Mouse (Mus musculus) layer of hippocampus, postnatal 36 days (tissue): ENCODE results near the gene Tmem50b. TPM values are rescaled to one million over a fixed set of nuclear protein-coding genes. Genes with fewer than 3 reads are reported as not detected.
"Not testable (repeated sequence)": the region's sequence is repeated elsewhere in the genome, so short reads cannot be mapped to it uniquely, and the experiment has no call there.

Experiments used
- DNase-seq, 2 experiments: peaks; one replicate each; pipeline ENCODE4 v3.0.0; 2022
- microRNA-seq, 2 experiments: library from miRNA; unstranded; fragments of <30 nt; microRNA quantifications; one replicate each; pipeline ENCODE4 v1.2.0; 2021
- total RNA-seq, 2 experiments: library from RNA; stranded (reverse); gene quantifications; 2 replicates each; pipeline ENCODE4 v1.2.3; 2021

The Tmem50b gene
- total RNA-seq, 2 experiments from 2014 or later: 115 to 124 TPM

DNA sequence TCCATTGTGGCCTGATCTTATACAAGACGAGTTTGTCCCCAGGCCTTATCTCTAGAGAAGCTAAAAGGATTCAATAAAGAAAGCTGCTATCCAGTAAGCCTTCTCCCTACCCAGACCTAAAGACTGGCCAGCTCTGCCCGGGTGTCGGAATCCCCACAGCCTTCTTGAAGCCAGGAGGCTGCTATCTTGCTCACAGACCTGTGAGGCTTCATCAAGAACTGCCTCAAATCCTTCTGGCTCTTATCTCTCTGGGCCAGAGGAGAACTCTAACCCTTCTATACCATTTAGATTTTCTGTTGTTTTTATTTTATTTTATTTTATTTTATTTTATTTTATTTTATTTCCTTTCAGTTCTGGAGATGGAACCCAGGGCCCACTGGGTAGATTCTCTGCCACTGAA is 60.5 kb downstream of the Tmem50b start:
- DNase-seq: no peak

DNA sequence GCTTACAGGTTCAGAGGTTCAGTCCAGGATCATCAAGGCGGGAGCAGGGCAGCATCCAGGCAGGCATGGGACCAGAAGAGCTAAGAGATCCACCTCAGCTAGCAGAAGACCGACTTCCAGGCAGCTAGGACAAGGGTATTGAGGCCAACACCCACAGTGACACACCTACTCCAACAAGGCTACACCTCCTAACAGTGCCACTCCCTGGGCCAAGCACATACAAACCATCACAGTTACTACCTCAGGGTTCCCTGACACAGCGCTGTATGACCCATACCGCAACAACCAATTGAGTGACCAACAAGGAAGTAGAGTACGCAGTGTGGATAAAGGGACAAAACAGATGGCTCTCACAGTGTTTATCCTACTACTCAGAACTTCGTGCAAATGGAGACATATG is 61.2 kb downstream of the Tmem50b start:
- no peak for DNase-seq

DNA sequence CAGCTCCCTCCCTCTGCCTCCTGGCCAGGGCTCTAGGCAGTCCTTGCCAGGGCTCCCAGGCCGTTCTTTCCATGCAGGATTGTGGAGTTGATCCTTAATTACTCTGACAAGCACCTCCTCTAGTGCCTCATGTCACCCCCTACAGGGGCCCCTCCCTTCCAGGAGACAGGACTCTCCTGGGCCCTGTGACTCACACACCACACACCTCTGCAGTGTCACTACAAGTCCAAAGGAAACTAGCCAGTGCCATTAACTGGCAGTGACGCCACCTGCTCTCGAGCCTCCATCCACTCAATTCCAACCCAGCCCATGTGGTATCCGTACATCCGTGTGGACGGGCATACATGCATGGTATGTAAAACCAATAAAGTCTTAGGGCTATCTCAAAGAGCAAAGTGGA is 62.7 kb downstream of the Tmem50b start:
- DNase-seq: no peak

DNA sequence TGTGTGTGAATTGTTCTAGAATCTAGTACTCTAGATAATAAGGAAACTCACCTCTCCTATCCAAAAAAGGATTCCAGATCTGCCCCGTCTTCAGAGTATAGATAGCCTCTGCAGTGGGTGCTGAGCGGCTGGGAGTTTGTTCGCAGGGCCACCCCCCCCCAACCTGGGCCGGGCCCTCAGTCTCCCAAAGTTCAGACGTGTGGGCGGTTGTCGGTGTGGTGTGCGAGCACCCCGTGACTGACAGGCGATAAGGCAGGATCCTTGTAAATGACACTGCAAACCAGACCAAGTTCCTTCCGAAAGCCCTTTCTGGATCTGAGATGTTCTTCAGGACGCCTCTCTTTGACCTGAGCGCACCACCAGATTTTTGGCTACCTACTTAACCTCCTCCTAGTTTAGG is 63.1 kb downstream of the Tmem50b start:
- DNase-seq: no peak

DNA sequence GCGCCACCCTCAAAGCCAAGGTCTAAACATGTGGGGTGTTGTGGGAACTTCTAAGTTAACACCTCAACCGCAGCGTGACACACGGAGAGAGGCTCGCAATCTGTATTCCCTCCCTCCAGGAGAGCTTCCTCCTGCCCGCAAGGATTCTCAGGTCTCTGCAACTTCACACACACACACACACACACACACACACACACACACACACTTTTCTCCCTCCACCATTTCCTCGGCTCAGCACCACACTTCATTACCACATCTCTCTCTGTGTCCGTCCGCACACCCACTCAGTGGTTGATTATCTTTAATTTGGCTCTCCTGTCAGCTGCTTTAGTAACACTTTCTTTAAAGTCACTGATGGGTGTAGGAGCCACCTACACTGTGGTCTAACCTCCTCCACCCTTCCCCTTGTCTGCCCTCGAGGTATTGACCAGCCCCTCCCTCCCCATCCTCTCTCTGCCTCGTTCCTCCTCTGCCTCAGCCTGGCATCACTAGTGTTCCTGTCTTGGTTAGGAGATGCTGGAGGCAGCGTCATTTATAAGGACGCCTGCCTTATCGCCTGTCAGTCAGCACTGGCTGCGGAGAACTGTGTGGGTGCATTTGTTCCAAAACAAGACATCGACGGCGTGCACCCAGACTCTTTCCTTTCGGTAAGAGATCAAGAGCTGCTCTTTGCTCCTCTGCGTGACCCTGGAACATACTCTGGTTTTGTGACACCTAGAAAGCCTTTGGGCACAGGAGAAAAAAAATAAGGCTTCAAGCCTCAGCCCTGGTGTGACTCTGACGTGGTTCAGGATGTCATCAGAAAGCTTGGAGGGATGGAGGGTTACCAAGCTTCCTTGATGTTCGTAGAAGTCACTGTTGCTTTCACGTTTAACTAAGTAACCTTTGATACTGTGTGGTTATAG is 64.3 kb downstream of the Tmem50b start:
- no peak for DNase-seq

DNA sequence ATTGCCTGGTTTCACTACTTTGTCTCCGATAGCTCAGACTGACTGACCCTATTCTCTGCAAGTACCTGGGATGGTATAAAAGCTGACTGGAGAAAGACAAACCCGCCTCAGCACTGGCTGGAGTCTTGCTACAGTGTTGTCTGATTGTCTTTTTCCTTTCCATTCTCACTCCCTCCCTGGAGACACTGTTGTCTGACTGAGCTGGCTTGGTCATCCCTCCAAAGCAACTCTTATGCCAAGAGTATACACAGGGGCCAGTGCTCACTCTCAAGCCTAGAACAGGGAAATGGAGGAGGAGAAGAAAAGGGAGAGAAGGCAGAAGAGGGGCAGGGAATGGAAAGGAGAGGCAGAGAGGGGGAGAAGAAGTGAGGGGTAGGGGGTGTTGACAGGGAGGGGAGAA is 65.2 kb downstream of the Tmem50b start:
- DNase-seq: no peak

DNA sequence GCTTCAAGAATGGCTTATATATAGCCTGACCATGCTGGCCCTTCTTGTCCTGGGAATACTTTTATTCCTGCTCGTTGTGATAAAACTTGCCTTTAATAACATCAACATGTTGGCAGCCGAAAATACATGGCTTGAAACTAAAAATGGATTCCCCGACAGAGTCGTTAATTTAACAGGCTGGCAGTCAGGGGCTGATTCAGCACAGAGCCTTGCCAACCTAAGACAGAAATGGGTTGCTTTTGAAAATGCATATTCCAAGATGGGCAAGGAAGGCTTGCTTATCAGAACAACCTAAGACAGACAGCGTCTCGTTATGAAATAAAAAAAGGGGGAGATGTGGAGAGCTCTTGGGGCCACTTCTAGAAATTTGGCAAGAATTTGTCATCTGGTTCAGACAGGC is 65.7 kb downstream of the Tmem50b start:
- DNase-seq: no peak

DNA sequence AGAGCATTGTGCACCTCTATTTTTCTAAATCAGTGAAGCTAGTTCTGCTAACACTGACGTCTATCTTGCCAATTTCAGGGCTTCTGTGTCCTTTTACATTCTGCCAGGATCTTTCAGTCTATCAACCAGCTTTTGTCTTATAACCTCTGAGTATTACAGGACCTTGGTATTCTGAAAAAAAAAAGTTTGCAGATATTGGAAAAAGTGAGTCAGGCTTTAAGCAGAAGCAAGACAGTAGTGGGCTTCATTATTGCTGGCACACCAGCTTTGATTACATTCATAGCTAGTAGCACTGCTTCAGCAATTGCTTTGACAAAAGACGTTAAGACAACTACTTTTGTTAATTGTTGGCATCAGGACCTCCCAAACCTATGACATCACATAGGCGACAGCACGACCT is 66.8 kb downstream of the Tmem50b start:
- DNase-seq: not testable (repeated sequence)

DNA sequence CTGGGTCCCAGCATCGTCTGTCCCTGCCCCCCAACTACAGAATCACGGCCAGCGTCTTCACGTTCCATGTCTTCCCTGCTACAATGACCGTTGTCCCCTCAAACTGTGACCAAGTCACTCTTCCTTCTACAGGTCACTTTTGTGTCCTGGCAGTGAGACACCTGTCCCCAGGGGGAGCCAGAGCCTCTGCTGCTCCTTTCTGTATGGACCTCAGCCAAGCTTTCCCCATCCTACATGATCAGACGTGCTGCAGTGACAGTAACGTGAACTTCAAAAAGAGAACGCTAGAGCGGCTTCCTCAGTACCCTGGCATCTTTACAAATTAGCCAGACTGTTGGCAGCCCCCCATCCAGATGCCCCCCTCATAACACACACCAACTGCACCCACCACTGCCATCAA is 69.0 kb downstream of the Tmem50b start:
- DNase-seq: no peak

DNA sequence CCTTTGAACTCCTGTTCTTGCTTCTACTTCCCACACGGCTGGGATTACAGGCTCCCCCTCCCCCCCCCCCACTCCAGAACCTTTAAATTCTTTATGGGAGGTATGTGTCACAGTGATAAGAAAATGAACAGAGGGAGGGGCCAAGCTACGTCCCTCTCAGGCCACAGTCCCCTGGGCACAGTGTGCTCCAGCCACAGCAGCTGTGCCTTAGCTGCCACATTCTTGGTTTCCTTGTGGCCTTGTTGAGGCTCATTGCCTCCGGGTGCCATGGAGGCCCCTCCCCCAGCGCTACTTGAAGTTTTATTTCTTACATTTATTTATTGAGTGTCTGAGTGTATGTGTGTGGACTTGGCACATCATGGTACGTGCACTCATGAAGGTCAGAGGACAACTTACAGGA is 70.1 kb downstream of the Tmem50b start:
- DNase-seq: no peak

DNA sequence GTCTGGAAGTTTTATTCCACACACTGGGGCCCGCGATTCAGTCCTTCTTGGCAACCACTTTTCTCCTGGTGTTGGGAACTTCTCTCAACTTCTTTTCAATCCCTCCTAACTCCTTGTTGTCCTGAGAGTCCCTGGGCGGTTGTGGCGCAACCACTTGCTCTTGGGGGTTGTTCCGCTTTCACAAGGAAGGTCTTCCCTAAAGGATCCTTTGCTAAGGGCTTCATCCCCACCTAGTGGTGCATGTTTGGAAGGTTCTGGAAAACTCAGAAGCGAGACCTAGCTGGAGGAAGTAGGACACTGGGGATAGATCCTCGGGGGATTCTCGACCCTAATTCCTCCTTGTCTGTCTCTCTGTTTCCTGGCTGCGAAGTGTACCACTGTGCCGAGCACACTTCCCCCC is 70.5 kb downstream of the Tmem50b start:
- no peak for DNase-seq

DNA sequence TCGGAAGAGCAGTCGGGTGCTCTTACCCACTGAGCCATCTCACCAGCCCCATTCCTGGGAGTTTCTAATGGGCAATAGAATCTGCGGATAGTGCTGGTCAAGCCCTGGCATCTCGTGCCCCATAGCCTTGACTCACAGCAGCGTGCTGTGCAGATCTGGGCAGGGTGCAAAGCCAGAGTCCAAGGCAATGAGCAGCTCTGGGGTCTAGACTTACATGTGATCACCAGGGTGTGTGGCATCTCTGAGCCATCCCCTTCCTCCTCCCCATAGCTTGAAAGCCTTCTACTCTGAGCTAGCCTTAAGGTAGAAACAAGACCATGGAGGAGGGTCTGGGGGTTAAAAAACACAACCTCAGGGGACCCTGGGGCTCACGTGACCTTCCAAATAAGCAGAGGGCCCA is 71.3 kb downstream of the Tmem50b start:
- DNase-seq: no peak

Small RNA genes within 50 kb of the gene (microRNA-seq; reads per million reads assigned to microRNA genes)
- gene Mir6367: 0 reads per million in 2 experiments

Other genes starting within 250 kb of the Tmem50b start
- 10 to 100 TPM; 20.6 to 23.0 TPM for gene Ifnar2, start 225.0 kb downstream of the Tmem50b start, total RNA-seq
- not detected for gene Gm21970, start 206.1 kb downstream of the Tmem50b start, total RNA-seq
- 1 to 10 TPM; 8.9 to 9.2 TPM for gene Il10rb, start 191.6 kb downstream of the Tmem50b start, total RNA-seq
- 10 to 100 TPM; 45.9 to 51.7 TPM for gene Ifnar1, start 112.6 kb downstream of the Tmem50b start, total RNA-seq
- 10 to 100 TPM; 52.4 to 57.2 TPM for gene Ifngr2, start 50.7 kb downstream of the Tmem50b start, total RNA-seq
- gene Dnajc28, start 21.2 kb upstream of the Tmem50b start, total RNA-seq: 10 to 100 TPM; 10.3 to 10.8 TPM
- 10 to 100 TPM; 44.4 to 46.0 TPM for gene Gart, start 49.2 kb upstream of the Tmem50b start, total RNA-seq
- 100 to 1,000 TPM; 241 to 252 TPM for gene Son, start 49.7 kb upstream of the Tmem50b start, total RNA-seq
- gene Donson, start 91.0 kb upstream of the Tmem50b start, total RNA-seq: 10 to 100 TPM; 22.2 to 27.2 TPM
- 100 to 1,000 TPM; 106 to 108 TPM for gene Cryzl1, start 131.2 kb upstream of the Tmem50b start, total RNA-seq
- 100 to 1,000 TPM; 158 to 175 TPM for gene Itsn1, start 131.5 kb upstream of the Tmem50b start, total RNA-seq